Mouse (Mus musculus) neural tube, embryonic 14.5 days (tissue): ENCODE data around the gene Slc22a8. TPM values are rescaled to one million over a fixed set of nuclear protein-coding genes. Genes with fewer than 3 reads are reported as not detected.

Experiments used
- ATAC-seq: fragments of 200-750 bp; cut with Nextera tagmentation; 2 replicates; pipeline ENCODE4 v1.8.0; 2017; ENCODE audit warnings: low read depth, mild to moderate bottlenecking, moderate TSS enrichment, moderate library complexity
- H3K27ac ChIP-seq: fragments of 300-500 bp; sonication (generic); 2 replicates; pipeline ENCODE4 v1.5.1; 2014; ENCODE audit warnings: low read depth, mild to moderate bottlenecking, control low read depth, low read length, moderate library complexity, mixed read lengths
- H3K27me3 ChIP-seq: fragments of 300-500 bp; sonication (generic); 2 replicates; pipeline ENCODE4 v1.6.1; 2014; ENCODE audit warnings: low read length; ENCODE audit not compliant: control insufficient read depth, insufficient read depth
- H3K36me3 ChIP-seq: fragments of 300-500 bp; sonication (generic); 2 replicates; pipeline ENCODE4 v1.6.1; 2014; ENCODE audit warnings: low read length, mixed read lengths; ENCODE audit not compliant: control insufficient read depth, insufficient read depth
- H3K4me1 ChIP-seq: fragments of 300-500 bp; sonication (generic); 2 replicates; pipeline ENCODE4 v1.6.1; 2014; ENCODE audit warnings: low read length; ENCODE audit not compliant: control insufficient read depth, insufficient read depth
- H3K4me2 ChIP-seq: fragments of 300-500 bp; sonication (generic); 2 replicates; pipeline ENCODE4 v1.6.1; 2014; ENCODE audit warnings: mild to moderate bottlenecking, low read depth, low read length, control low read depth
- H3K4me3 ChIP-seq: fragments of 300-500 bp; sonication (generic); 2 replicates; pipeline ENCODE4 v1.5.1; 2014; ENCODE audit warnings: low read depth, low read length, control low read depth, mixed read lengths
- H3K9ac ChIP-seq: fragments of 300-500 bp; sonication (generic); replicated peaks from 2 replicates; pipeline ENCODE4 v1.6.1; 2014; ENCODE audit warnings: low read depth, mild to moderate bottlenecking, control low read depth, low read length, mixed read lengths
- H3K9me3 ChIP-seq: fragments of 300-500 bp; sonication (generic); 2 replicates; pipeline ENCODE4 v1.6.1; 2016; ENCODE audit warnings: low read length; ENCODE audit not compliant: control insufficient read depth
- WGBS: fragments of 180-500 bp; shearing (Covaris S2); extraction: QIAGEN DNeasy Blood & Tissue Kit; methylation state at CpG from one replicate; pipeline ENCODE4 v1.1.7; 2014; 5-methylcytosine and 5-hydroxymethylcytosine counted together
- polyA plus RNA-seq: library from polyadenylated mRNA; unstranded; fragments of >200 nt; fragmentation: Nextera tagmentation; extraction: Ambion mirVana; gene quantifications from 2 replicates; pipeline ENCODE4 v1.2.1, GENCODE M21; 2014

Slc22a8 gene
- polyA plus RNA-seq: 5.5 and 7.2 TPM in 2 replicates

DNA sequence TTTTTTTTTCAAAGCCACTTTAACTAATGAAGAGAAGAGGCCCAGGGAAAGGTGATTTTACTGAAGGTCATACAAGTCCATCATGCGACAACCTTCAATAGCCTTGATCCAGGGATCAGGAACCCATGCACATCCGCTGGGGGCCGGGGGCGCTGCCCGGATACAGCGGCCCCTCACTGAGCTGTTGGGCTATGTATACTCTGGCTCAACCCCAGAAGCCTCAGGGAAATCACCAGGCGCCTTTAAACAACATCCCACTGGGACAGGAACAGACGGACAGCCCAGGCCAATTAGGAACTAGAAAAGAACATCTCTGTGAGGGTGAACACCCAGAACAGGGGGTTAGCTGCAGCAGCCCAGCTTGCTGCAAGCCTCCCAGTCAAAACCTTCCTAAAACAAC, at the start of gene Slc22a8:
Gene Slc22a8, plus strand, starts transcription at position 301 of the 400 bp plus-strand sequence.
- H3K4me1 ChIP-seq: no peaks in the 10 kb centered on the region
- WGBS: 62% methylated on average over 8 of the region's 8 CpGs
- H3K27me3 ChIP-seq: no peaks in the 10 kb centered on the region
- no peak within 1 kb of the TSS for H3K4me2 ChIP-seq
- H3K27ac ChIP-seq: no peak within 1 kb of the TSS
- H3K9ac ChIP-seq: no peak within 1 kb of the TSS
- no peak for ATAC-seq
- H3K9me3 ChIP-seq: no peaks in the 10 kb centered on the region
- no peaks in the 10 kb centered on the region for H3K36me3 ChIP-seq
- no peak within 1 kb of the TSS for H3K4me3 ChIP-seq

DNA sequence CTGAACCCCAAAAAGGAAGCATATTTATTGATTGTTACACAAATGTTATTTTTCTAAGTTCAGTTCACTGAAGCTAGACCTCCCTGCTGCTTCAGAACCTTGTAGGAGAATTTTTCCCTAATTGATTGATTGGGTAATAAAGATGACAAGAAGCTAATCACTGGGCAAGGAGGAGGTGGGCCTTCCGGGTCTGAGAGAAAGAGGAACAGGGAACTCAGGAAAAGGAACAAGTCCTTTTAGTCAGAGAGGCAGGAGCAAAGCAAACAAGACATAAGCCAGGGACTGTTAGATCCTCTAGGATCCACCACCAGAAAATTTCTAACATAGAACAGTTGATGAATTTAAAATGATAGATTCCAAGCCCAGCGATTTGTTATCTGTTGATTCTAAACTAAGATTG, 32.2 kb upstream of the Slc22a8 start:
- Histone ChIP-seq H3K4me1 (no peaks in the 10 kb centered on the region), H3K9ac (no peak overlapping the region), H3K27me3 (no peaks in the 10 kb centered on the region), H3K9me3 (no peaks in the 10 kb centered on the region), H3K27ac (no peak overlapping the region), H3K4me3 (no peak overlapping the region), H3K36me3 (no peaks in the 10 kb centered on the region), H3K4me2 (no peak overlapping the region)
- ATAC-seq: no peak
- WGBS: 47% methylated on average over 2 of the region's 2 CpGs

DNA sequence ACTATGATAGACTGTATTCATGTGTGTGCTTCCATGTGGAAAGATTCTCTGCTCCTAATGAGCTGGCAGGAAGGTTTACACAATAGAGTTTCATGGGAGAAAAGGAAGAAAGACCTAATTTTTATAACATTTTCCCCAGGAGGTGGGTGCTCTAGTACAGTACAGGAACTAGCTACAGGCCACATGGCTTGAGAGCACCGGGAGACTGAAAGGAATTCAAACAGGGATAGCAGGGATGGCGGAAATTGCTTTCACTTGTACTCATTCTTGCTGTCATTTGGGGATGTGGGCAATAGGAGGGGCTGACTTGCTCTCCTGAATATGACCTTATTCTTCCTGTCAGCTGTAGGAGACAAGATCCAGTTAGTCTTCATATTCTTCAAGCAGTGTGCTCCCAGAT, 27.0 kb upstream of the Slc22a8 start:
- no peak overlapping the region for H3K9ac ChIP-seq
- H3K36me3 ChIP-seq: no peaks in the 10 kb centered on the region
- no peak overlapping the region for H3K27ac ChIP-seq
- H3K4me1 ChIP-seq: no peaks in the 10 kb centered on the region
- ATAC-seq: no peak
- H3K4me3 ChIP-seq: no peak overlapping the region
- no peak overlapping the region for H3K4me2 ChIP-seq
- no peaks in the 10 kb centered on the region for H3K9me3 ChIP-seq
- no peaks in the 10 kb centered on the region for H3K27me3 ChIP-seq
- WGBS: 74% methylated on average over 2 of the region's 2 CpGs

DNA sequence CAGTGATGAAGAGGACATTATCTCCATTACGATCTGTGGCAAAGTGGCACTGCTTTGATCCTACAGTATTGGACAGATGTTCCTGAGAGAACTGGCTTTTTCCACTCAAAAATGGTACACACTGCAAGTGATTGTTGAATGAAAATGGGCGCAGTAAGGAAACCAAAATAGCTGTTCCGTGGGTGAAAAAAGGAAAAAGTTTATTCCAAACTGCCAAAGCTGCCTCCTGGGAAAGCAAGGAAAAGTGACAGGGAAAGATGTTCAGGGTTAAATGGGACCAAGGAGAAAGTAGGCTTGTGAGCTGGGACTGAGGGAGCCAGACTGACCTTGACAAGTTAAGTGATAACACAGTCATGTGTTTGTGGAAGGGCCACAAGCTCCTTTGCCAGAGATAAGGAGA, 26.6 kb upstream of the Slc22a8 start:
- Histone ChIP-seq H3K4me1 (no peaks in the 10 kb centered on the region), H3K4me2 (no peak overlapping the region), H3K27me3 (no peaks in the 10 kb centered on the region), H3K9me3 (no peaks in the 10 kb centered on the region), H3K27ac (no peak overlapping the region), H3K9ac (no peak overlapping the region), H3K4me3 (no peak overlapping the region), H3K36me3 (no peaks in the 10 kb centered on the region)
- no peak for ATAC-seq
- 83% methylated on average over 3 of the region's 3 CpGs for WGBS

DNA sequence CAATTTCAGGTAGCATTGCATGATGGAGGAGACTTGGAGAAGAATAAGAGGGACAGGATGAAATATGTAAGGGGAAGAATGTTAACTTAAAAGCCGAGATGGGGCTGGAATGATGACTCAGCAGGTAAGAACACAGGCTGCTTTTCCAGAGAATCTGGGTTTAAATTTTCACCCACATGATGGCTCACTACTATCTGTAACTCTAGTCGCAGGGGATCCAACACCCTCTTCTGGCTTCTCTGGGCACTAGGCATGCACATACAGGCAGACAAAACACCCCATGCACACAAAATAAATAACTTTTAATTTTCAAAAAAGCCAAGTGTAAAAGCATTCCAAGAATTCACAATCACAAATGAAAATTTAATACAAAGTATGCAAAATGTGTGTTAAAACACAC, 25.8 kb upstream of the Slc22a8 start:
- H3K4me3 ChIP-seq: no peak overlapping the region
- no peak overlapping the region for H3K27ac ChIP-seq
- 77% methylated on average over 2 of the region's 2 CpGs for WGBS
- no peaks in the 10 kb centered on the region for H3K36me3 ChIP-seq
- H3K9ac ChIP-seq: no peak overlapping the region
- no peak for ATAC-seq
- H3K27me3 ChIP-seq: no peaks in the 10 kb centered on the region
- no peaks in the 10 kb centered on the region for H3K4me1 ChIP-seq
- H3K4me2 ChIP-seq: no peak overlapping the region
- no peaks in the 10 kb centered on the region for H3K9me3 ChIP-seq

DNA sequence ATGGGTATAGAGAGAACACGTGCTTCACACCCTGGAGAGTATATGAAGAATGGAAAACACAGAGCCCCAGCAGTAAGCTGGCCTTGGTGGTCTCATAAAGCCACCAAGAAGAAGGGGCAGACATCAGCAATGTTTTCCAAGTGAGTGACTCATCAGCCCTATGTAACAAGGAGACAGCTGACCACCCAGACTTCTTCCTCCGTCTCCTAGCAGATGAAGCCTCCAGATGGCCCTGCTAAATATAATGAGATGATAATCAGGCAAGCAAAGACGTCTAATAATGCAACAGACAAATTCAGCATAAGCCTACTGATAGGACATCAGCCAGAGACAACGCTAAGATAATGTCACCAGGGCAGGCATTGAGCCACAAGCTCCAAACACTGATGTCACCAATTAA, 25.1 kb upstream of the Slc22a8 start:
- H3K4me2 ChIP-seq: no peak overlapping the region
- 50% methylated on average over 4 of the region's 4 CpGs for WGBS
- no peak overlapping the region for H3K27ac ChIP-seq
- H3K27me3 ChIP-seq: no peaks in the 10 kb centered on the region
- ATAC-seq: no peak
- H3K36me3 ChIP-seq: no peaks in the 10 kb centered on the region
- no peak overlapping the region for H3K4me3 ChIP-seq
- no peaks in the 10 kb centered on the region for H3K4me1 ChIP-seq
- no peak overlapping the region for H3K9ac ChIP-seq
- H3K9me3 ChIP-seq: no peaks in the 10 kb centered on the region

DNA sequence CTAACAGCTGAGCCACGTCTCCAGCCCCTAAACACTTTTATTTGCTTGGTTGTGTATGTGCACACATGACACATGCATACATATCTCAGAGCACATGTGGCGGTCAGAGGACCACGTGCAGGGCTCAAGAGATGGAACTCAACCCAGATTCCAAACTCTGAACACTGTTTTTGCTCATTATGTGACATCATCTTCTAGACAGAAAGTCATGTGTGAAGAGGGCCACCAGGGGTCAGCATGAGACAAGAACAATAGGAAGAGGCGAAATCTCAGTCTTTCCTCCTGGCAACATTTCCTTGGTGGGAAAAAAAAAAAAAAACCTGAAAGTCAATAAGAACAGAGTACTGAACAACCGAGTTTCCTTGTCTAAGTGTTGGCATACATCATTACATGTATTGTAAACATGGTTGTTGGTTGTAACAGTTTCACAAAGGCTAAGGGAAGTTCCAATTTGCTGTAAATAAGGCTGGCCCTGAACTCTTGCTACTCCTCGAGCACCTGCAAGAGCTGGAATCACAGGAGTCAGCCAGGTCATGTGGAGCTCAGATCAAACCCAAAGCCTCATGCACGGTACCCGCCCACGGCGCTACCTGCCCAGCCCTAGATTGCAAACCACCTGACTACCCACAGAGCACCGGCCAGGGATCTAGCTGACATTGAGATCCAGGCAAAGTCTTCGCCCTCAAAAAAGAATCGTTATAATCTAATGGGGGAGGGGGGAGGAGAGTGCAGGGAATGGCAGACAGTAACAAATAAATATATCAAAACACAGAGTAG, 23.8 kb upstream of the Slc22a8 start:
- Histone ChIP-seq H3K9ac (no peak overlapping the region), H3K36me3 (no peaks in the 10 kb centered on the region), H3K27me3 (no peaks in the 10 kb centered on the region), H3K27ac (no peak overlapping the region), H3K9me3 (no peaks in the 10 kb centered on the region), H3K4me1 (no peaks in the 10 kb centered on the region), H3K4me3 (no peak overlapping the region), H3K4me2 (no peak overlapping the region)
- ATAC-seq: peak; percentile 24; the same call in 1 of the 2 replicates
- 55% methylated on average over 13 of the region's 13 CpGs for WGBS

DNA sequence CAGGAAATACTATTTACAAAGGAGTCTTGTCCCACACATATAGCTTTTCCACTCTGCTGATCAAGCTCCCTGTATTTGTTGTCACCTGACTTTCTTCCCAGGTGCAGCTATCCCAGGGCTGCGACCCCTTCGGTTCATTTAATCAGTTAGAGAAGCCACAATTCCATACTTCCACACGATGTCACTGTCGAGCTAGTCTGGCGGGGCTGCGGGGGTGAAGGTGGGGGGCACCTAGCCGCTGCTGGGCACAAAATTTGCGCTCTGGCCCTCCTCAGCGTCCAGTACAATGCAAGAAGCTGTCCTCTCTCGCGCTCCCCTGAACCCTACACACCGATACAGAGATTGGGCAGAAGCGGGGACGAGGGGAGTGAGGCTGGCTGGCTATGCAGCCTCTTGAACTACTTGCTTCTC, 21.6 kb upstream of the Slc22a8 start:
- H3K9me3 ChIP-seq: no peaks in the 10 kb centered on the region
- ATAC-seq: peak; percentile 56; the same call in 1 of the 2 replicates
- no peak overlapping the region for H3K27ac ChIP-seq
- H3K9ac ChIP-seq: 0 out of 2 replicates have a peak overlapping the region, but pooled peaks have one; percentile 18
- H3K27me3 ChIP-seq: no peaks in the 10 kb centered on the region
- H3K4me2 ChIP-seq: peak overlapping the region; percentile 45; the same call in 1 of the 2 replicates
- no peaks in the 10 kb centered on the region for H3K4me1 ChIP-seq
- WGBS: 6% methylated on average over 14 of the region's 14 CpGs
- no peak overlapping the region for H3K4me3 ChIP-seq
- no peaks in the 10 kb centered on the region for H3K36me3 ChIP-seq

DNA sequence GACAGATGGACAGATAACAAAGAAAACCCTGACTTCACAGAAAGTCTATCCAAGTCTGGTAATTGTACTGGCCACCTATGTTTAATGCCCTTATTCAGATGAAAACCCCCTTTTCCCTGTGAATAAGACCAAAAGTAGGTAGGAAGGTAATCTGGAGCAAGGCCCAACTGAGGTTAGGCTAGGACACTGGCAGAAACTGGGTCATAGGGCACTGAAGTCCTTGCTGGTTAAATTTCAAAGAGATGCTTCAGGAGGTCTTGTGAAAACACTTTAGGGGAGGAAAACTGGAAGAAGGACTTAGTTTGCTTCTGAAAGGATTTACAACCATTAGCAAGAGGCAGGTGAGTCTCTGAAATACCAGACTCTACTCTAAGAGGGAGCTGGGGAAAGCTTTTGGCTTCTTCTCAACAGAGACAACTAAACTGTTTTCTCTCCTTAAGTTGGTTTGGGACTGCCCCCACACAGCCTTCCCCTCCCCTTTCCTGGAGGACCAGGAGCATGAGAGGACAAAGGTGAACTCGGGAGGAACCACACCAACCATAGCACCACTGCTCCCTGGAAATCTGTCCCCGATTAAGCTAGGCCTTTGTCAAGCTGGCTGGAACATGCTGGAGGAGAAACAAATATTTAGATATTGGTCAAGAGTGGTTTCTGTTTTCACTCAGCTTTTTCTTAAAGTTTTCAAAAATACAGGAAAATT, 20.6 kb upstream of the Slc22a8 start:
- ATAC-seq: no peak
- Histone ChIP-seq H3K4me3 (no peak overlapping the region), H3K9ac (no peak overlapping the region), H3K4me1 (no peaks in the 10 kb centered on the region), H3K9me3 (no peaks in the 10 kb centered on the region), H3K36me3 (no peaks in the 10 kb centered on the region), H3K27me3 (no peaks in the 10 kb centered on the region), H3K4me2 (no peak overlapping the region), H3K27ac (no peak overlapping the region)
- 76% methylated on average over 2 of the region's 2 CpGs for WGBS
